In genomic region chr1:151615625-151616024, GRCm38 (mm10) we compare ENCODE assay signal across 35 mouse cellular contexts.
"Had no signal": no experiment of that assay in that cellular context is flagged by ENCODE, and none has a peak within 500 bp of the region (broad histone marks: within the 10 kb centered on the region; RNA-seq: fewer than 3 reads in every experiment).

No protein-coding gene starts in this region.

- H3K36me3 ChIP-seq: heart, embryonic 12.5 days; heart, embryonic 13.5 days; heart, embryonic 15.5 days; hindbrain, embryonic 10.5 days; hindbrain, embryonic 12.5 days; hindbrain, embryonic 13.5 days; hindbrain, embryonic 15.5 days; intestine, embryonic 15.5 days; kidney, embryonic 15.5 days had no signal

- H3K27ac ChIP-seq: heart, embryonic 13.5 days; heart, embryonic 15.5 days; hindbrain, embryonic 10.5 days; hindbrain, embryonic 12.5 days; hindbrain, embryonic 13.5 days; hindbrain, embryonic 14.5 days; hindbrain, embryonic 15.5 days; hindbrain, postnatal 0 days; intestine, embryonic 15.5 days; kidney, embryonic 15.5 days; kidney, postnatal 0 days; layer of hippocampus, adult 2 months; left cerebral cortex, adult 2 months had no signal

- H3K4me1 ChIP-seq: hindbrain, embryonic 10.5 days had no signal

- H3K27me3 ChIP-seq: heart, embryonic 12.5 days; heart, embryonic 13.5 days; heart, embryonic 15.5 days; hindbrain, embryonic 12.5 days; hindbrain, embryonic 13.5 days; hindbrain, embryonic 15.5 days; intestine, embryonic 15.5 days; kidney, embryonic 15.5 days had no signal

- DNase-seq: heart, postnatal 10 days; heart, postnatal 14 days; heart, postnatal 36 days; heart, postnatal 4 days; kidney, adult 11 months; kidney, adult 18-20 months; kidney, adult 2 months; kidney, adult 8-10 months; kidney, adult 9 months; kidney, postnatal 10 days; kidney, postnatal 14 days; kidney, postnatal 25 days; kidney, postnatal 36 days; kidney, postnatal 4 days; layer of hippocampus, adult 9-11 months; layer of hippocampus, postnatal 36 days had no signal

- H3K4me3 ChIP-seq: heart, embryonic 12.5 days; heart, embryonic 13.5 days; heart, embryonic 15.5 days; hindbrain, embryonic 10.5 days; hindbrain, embryonic 12.5 days; hindbrain, embryonic 13.5 days; hindbrain, embryonic 15.5 days; intestine, embryonic 15.5 days; kidney, embryonic 15.5 days; layer of hippocampus, adult 2 months; left cerebral cortex, adult 2 months had no signal

- H3K9ac ChIP-seq: heart, embryonic 12.5 days; heart, embryonic 13.5 days; heart, embryonic 15.5 days; hindbrain, embryonic 12.5 days; hindbrain, embryonic 13.5 days; hindbrain, embryonic 14.5 days; hindbrain, embryonic 15.5 days; intestine, embryonic 15.5 days; kidney, embryonic 15.5 days had no signal

- H3K9me3 ChIP-seq: heart, embryonic 12.5 days; heart, embryonic 13.5 days; heart, embryonic 15.5 days; hindbrain, embryonic 10.5 days; hindbrain, embryonic 12.5 days; hindbrain, embryonic 13.5 days; hindbrain, embryonic 15.5 days; intestine, embryonic 15.5 days; kidney, embryonic 15.5 days had no signal

- ATAC-seq: hindbrain, embryonic 16.5 days; hindbrain, postnatal 0 days; inflammation-experienced regulatory T-cells, adult 6 months; intestine, embryonic 15.5 days; intestine, embryonic 16.5 days; intestine, postnatal 0 days had no signal

- H3K4me2 ChIP-seq: heart, embryonic 11.5 days; heart, embryonic 12.5 days; heart, embryonic 13.5 days; heart, embryonic 15.5 days; hindbrain, embryonic 12.5 days; hindbrain, embryonic 13.5 days; hindbrain, embryonic 14.5 days; hindbrain, embryonic 15.5 days; intestine, embryonic 15.5 days; kidney, embryonic 15.5 days had no signal
